Mouse (Mus musculus) olfactory bulb, adult 2 months (tissue): ENCODE results near the gene Kdm2b. TPM values are rescaled to one million over a fixed set of nuclear protein-coding genes. Genes with fewer than 3 reads are reported as not detected.

ENCODE experiments used
- H3K27ac ChIP-seq: fragments of 200-500 bp; 2 replicates; pipeline ENCODE4 v1.5.1; 2012; ENCODE audit warnings: low read depth, low read length; ENCODE audit not compliant: insufficient read depth
- H3K4me1 ChIP-seq: fragments of 200-500 bp; 2 replicates; pipeline ENCODE4 v1.6.1; 2012; ENCODE audit warnings: low read length; ENCODE audit not compliant: control insufficient read depth, insufficient read depth
- H3K4me3 ChIP-seq: fragments of 200-500 bp; 2 replicates; pipeline ENCODE4 v1.5.1; 2012; ENCODE audit warnings: mild to moderate bottlenecking, low read depth, low read length, moderate library complexity; ENCODE audit not compliant: insufficient read depth
- CTCF ChIP-seq: fragments of 200-500 bp; IDR thresholded peaks from 2 replicates; pipeline ENCODE4 v1.5.1; 2012; ENCODE audit warnings: low read depth, mild to moderate bottlenecking, low read length, moderate library complexity; ENCODE audit not compliant: insufficient read depth
- POLR2A ChIP-seq: fragments of 200-500 bp; IDR thresholded peaks from 2 replicates; pipeline ENCODE4 v1.6.1; 2012; ENCODE audit warnings: mild to moderate bottlenecking, low read depth, low read length, moderate library complexity; ENCODE audit not compliant: insufficient read depth
- WGBS: fragments of 180-500 bp; shearing (Covaris S2); methylation state at CpG from one replicate; pipeline ENCODE4 v1.1.7; 2018; 5-methylcytosine and 5-hydroxymethylcytosine counted together
- polyA plus RNA-seq: library from polyadenylated mRNA; stranded (reverse); fragments of >200 nt; gene quantifications from 2 replicates; pipeline ENCODE4 v1.2.4, GENCODE M21; 2012; ENCODE audit warnings: low replicate concordance; ENCODE audit not compliant: missing spikeins, insufficient read depth, insufficient read length

Gene Kdm2b
- 114 TPM in 1 of 2 replicates, not detected in the other for polyA plus RNA-seq

DNA sequence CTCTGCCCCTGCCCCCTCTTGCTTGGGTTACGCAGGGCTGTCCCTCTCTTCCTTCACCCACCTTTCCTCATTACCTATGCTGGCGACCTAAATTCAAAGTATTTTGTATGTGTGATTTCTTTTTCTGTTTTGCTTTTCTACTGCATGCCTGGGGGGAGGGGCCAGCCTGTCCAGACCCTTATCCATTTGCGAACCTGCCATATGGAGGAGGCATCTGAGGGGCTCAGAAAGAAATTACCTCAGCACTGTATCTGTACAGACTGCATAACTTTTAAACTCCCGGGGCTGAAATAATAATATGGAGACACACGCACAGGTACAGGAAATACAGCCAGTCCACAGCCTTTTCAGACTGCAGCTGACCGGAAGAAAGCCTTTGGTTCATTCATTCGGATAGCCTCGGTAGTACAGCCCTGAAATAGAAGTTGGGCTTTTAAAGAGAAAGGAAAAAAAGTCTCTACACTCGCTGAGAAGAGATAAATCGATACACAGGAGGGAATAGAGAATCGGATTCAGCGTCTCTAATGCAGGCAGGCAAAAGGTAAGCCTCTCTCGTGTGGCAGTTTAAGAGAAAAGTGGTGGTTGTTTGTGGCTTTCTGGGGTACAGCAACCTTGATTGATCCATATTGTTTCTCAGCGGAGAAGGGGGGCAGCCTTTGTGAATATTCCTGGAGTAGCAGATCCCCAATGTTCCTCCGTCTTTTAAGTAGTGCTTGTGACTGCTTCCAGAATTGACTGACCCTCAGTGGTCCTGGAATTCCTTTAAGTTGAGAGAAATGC lies at the start of gene Kdm2b:
TSS of gene Kdm2b (minus strand) at position 273 of the 780 bp plus-strand sequence.
- 14% methylated on average over 15 of the region's 15 CpGs for WGBS
- no peak within 1 kb of the TSS for H3K27ac ChIP-seq
- TF ChIP-seq CTCF (no peak), POLR2A (no peak)
- peak within 1 kb of the TSS; percentile 70 for H3K4me3 ChIP-seq
- H3K4me1 ChIP-seq = peaks cover 34% of the 10 kb centered on the region

DNA sequence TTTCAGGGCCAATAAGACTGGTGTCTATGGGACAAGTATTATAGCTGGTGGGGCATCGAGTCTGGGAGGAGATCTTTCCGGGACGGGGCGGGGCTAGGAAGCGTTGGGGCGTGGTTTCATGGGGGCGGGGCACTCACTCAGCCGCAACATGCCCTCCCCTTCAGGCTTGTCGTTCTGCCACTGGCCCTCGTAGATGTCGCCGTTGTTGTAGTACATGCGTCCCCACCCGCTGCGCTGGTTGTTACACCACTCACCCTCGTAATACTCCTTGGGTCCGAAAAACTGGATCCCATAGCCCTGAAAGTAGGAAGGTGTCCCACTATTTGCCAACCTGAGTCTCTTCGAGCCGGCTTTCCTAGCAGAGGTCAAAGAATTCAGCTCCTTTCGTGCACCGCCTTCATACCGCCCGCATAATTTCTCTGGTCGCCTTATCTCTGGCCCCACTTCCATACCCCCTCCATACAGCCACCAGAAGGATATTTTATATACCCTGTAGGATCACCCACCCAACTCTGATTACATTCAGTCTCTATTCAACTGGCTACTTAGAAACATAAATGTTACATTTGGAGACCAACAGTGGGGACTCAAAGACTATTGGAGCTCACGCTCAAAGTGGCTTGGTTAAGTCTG lies 49.6 kb upstream of the Kdm2b start:
- Histone ChIP-seq H3K4me1 (peaks cover 5% of the 10 kb centered on the region), H3K4me3 (peak overlapping the region; percentile 19), H3K27ac (no peak overlapping the region)
- 10% methylated on average over 25 of the region's 25 CpGs for WGBS
- TF ChIP-seq POLR2A = no peak
- no peak for TF ChIP-seq CTCF

- Histone ChIP-seq H3K4me1 (peaks cover 5% of the 10 kb centered on the region), H3K27ac (no peak overlapping the region), H3K4me3 (no peak overlapping the region)
- 80% methylated on average over 5 of the region's 5 CpGs for WGBS
- no peak for TF ChIP-seq POLR2A
- TF ChIP-seq CTCF = no peak
Observed at GRCm38 (mm10) chr5:123038115-123038514, 48.5 kb upstream of the Kdm2b start.

DNA sequence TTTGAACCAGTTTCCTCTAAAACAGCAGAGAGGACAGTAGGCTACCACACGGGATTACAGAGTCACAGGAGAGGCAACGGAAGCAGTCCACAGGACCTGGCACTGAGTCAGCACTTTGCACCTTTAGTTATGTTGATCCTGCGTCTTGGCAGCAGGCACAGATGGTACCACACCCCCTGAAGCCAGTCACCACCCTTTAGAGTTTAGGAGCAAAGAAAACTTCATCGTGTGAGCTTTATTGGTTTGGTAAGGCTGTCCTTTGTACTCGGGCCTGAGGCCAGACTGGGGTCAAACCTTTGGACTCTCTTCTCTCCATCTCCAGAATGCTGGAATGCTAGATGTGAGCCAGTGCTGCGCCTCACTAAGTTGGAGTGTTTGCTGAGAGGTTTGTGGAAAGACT lies 45.9 kb upstream of the Kdm2b start:
- no peak overlapping the region for H3K27ac ChIP-seq
- WGBS = 30% methylated on average over 6 of the region's 6 CpGs
- no peak for TF ChIP-seq POLR2A
- TF ChIP-seq CTCF = no peak
- no peak overlapping the region for H3K4me3 ChIP-seq
- peaks cover 5% of the 10 kb centered on the region for H3K4me1 ChIP-seq

DNA sequence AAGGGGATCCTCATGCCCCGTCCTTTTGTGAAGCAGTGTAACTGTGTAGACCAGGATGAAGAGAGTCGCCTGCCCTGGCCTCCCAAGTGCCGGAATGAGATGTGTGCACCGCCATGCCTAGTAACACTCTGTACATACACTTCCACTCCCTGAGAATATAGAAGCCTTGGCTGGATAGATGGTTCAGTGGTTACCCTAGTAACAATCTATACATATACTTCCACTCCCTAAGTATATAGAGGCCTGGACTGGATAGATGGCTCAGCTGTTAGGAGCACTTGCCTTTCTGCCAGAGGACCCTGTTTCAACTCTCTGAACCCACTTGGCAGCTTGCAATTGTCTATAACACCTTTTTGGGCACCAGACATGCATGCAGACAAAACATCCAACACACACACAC lies 45.5 kb upstream of the Kdm2b start:
- WGBS = 95% methylated on average over 4 of the region's 4 CpGs
- no peak for TF ChIP-seq POLR2A
- TF ChIP-seq CTCF = no peak
- Histone ChIP-seq H3K27ac (no peak overlapping the region), H3K4me3 (no peak overlapping the region), H3K4me1 (peaks cover 5% of the 10 kb centered on the region)

DNA sequence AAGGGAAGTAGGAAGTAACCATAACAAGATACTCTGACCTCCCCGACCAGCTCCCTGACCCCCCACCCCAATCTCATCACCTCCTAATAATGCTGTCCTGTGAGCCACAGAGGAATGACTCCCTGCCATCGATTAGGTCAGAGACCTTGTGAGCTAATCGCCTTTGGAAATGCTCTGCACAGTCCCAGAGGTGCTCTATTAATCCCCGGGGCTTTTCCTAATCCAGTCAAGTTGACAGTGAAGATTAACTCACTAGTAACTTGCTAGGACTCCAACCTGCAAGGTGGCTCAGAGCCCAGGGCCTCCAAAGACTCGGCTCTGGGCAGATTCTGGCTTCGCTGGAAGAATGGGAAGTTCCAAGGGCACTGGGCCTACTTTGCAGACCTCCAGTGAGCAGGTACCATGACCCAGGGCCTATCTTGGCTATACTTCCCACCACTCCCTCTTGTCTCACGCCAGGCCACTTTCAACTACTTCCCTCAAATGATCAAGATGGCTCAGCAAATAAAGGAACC lies 44.1 kb upstream of the Kdm2b start:
- WGBS = 74% methylated on average over 7 of the region's 7 CpGs
- Histone ChIP-seq H3K27ac (no peak overlapping the region), H3K4me1 (no peaks in the 10 kb centered on the region), H3K4me3 (no peak overlapping the region)
- TF ChIP-seq CTCF = no peak
- no peak for TF ChIP-seq POLR2A

DNA sequence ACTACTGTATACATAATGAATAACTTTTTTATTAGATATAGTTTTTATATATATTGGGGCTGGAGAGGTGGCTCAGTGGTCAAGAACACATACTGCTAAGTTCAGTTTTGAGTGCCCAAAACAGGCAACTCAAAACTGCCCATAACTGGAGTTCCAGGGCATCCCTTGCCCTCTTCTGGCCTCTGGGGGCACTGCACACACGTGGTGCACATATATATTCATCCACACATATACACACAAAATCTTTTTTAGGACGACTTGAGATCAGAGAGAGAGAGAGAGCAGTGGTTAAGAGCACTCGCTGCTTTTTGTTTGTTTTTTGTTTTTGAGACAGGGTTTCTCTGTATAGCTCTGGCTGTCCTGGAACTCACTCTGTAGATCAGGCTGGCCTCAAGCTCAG lies 41.7 kb upstream of the Kdm2b start:
- TF ChIP-seq POLR2A = no peak
- TF ChIP-seq CTCF = no peak
- Histone ChIP-seq H3K4me1 (peaks cover 5% of the 10 kb centered on the region), H3K27ac (no peak overlapping the region), H3K4me3 (no peak overlapping the region)
- WGBS = 93% methylated on average over 3 of the region's 3 CpGs

DNA sequence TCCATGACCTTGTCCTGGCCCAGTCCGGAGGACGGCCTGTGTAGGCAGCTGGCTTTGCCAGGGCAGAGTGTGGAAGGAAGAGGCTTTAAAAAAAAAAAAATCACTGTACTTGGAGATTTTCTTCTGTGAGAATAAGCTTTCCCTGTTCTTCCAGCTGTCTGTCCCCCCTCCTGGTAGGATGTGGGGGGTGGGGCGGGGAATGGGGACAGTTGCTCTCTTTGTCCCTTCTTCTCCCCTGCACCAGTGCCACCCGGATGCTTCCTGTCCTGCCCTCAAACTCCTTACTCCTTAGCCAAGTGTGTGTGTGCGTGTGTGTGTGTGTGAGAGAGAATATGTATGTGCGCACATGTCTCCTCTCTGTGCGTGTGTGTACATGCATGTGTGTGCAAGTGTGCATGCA lies 40.1 kb upstream of the Kdm2b start:
- WGBS = 74% methylated on average over 7 of the region's 7 CpGs
- H3K4me3 ChIP-seq = no peak overlapping the region
- H3K4me1 ChIP-seq = peaks cover 12% of the 10 kb centered on the region
- TF ChIP-seq CTCF = no peak
- no peak for TF ChIP-seq POLR2A
- H3K27ac ChIP-seq = no peak overlapping the region

DNA sequence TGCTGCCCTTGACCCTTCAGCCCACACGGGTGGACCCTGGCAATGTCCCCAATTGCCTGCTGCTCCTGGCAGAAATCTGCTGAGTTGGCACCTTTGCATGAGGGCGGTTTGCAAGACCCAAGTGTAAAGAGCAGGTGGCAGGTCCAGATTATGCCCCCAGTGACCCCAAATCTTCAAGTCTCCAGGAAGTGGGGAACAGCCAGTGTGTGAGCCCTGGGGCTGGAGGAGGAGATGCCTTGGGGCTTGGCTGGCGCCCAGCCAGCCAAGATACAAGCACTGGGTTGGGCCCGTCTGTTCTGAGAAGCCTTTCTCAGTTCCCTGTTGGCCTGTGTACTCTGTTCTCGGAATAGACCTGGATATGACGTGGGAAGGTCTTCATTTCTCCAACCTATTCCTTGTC lies 37.8 kb upstream of the Kdm2b start:
- TF ChIP-seq POLR2A = no peak
- no peak for TF ChIP-seq CTCF
- WGBS = 66% methylated on average over 6 of the region's 6 CpGs
- H3K4me1 ChIP-seq = peaks cover 12% of the 10 kb centered on the region
- H3K27ac ChIP-seq = no peak overlapping the region
- no peak overlapping the region for H3K4me3 ChIP-seq
